Mouse (Mus musculus): ENCODE results near the gene H2al1a. TPM values are rescaled to one million over a fixed set of nuclear protein-coding genes. Genes with fewer than 3 reads are reported as not detected.
"Not testable (repeated sequence)": the region's sequence is repeated elsewhere in the genome, so short reads cannot be mapped to it uniquely, and the experiment has no call there.

The H2al1a gene
- polyA plus RNA-seq, 1 experiment from 2014 or later = not detected

DNA sequence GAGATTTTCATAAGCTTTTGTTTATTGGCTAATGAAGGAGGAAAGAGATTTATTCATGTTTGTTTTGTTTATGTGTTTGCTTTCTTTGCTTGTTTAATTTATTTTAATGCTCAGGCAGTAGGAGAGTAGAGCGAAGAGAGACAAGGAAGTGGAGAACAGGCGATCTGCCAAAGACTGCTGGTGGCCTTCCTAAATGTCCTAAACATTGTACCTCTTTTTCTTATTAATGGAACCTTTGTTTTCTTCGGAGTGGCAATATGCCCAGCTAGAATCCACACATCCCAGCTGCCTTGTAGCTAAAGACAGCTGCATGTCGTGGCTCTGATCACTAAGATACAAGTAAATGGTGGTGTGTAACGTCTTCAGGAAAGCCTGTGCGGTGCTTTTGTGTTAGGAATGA is 22.0 kb upstream of the H2al1a start:
- no peak overlapping the region for H3K4me2 ChIP-seq (ENCODE audit: low read depth, low read length)
- ATAC-seq (ENCODE audit: insufficient read depth, low FRiP score) = no peak
- no peaks in the 10 kb centered on the region for H3K4me1 ChIP-seq (ENCODE audit: control insufficient read depth, insufficient read depth, low read length)
- 62% methylated on average over 6 of the region's 6 CpGs for WGBS
- no peak overlapping the region for H3K27ac ChIP-seq (ENCODE audit: low read length)
- H3K9me3 ChIP-seq (replicated peaks; ENCODE audit: control insufficient read depth, low read length) = no peaks in the 10 kb centered on the region
- H3K36me3 ChIP-seq (ENCODE audit: control insufficient read depth, insufficient read depth, low read length) = no peaks in the 10 kb centered on the region
- no peak overlapping the region for H3K4me3 ChIP-seq (replicated peaks; ENCODE audit: low read length)
- H3K9ac ChIP-seq (ENCODE audit: low read length) = no peak overlapping the region
- H3K27me3 ChIP-seq (ENCODE audit: control insufficient read depth, insufficient read depth, low read length) = peaks cover 8% of the 10 kb centered on the region; the same call in 1 of the 2 replicates

DNA sequence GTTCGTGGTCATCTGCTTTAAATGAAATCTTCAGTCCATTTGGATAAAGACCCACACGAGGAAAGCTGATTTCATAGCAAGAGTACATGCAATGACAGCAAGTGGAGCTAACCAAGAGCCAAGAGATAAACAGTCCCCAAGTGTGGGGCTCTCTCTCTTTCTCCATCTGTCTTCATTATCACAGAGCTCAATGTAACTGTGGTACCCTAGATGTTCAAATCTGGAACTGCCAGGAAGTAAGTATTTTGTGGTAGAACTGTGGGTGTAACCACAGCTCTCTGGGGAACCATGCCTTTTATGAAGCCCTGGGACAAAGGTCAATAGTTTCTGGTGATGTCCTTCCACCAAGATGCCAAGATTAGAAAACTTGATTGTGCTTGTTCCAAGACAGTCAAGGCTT is 18.3 kb upstream of the H2al1a start:
- no peak overlapping the region for H3K4me3 ChIP-seq (replicated peaks; ENCODE audit: low read length)
- no peak overlapping the region for H3K9ac ChIP-seq (ENCODE audit: low read length)
- no peak overlapping the region for H3K27ac ChIP-seq (ENCODE audit: low read length)
- H3K4me1 ChIP-seq (ENCODE audit: control insufficient read depth, insufficient read depth, low read length) = no peaks in the 10 kb centered on the region
- H3K9me3 ChIP-seq (replicated peaks; ENCODE audit: control insufficient read depth, low read length) = no peaks in the 10 kb centered on the region
- WGBS = 52% methylated on average over 2 of the region's 2 CpGs
- H3K4me2 ChIP-seq (ENCODE audit: low read depth, low read length) = no peak overlapping the region
- 0 out of 2 replicates have a peak, but pooled peaks cover 4% of the 10 kb centered on the region for H3K27me3 ChIP-seq (ENCODE audit: control insufficient read depth, insufficient read depth, low read length)
- no peaks in the 10 kb centered on the region for H3K36me3 ChIP-seq (ENCODE audit: control insufficient read depth, insufficient read depth, low read length)
- no peak for ATAC-seq (ENCODE audit: insufficient read depth, low FRiP score)

DNA sequence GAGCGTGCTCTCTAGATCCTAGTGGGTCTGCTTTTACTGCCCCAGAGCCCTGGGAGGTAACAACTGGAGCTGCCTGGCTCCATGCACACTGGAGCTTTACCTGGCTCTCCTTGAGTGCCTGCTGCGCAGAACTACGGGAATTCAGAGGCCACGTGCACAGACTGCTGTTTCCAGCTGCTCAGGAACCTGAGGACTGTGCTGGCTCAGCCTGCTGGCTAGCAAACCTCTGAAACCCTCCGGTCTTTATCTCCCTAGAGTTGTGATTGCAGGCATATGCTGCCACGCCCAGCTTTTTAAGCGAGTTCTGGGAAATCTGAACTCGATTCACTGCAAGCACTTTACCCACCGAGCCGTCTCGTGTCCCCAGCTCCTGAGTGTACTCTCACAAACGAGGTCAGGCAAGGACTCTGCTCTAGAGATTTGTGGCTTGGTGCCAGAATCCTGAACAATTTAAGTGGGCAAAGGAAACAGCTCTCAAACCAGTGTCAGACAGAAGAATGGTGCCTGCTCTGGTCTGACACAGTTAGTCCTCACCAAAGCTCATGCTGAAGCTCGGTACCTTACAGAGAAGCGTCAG is 10.7 kb upstream of the H2al1a start:
- WGBS = 42% methylated on average over 14 of the region's 14 CpGs
- H3K4me3 ChIP-seq (replicated peaks; ENCODE audit: low read length) = no peak overlapping the region
- H3K9ac ChIP-seq (ENCODE audit: low read length) = no peak overlapping the region
- peaks cover 2% of the 10 kb centered on the region for H3K27me3 ChIP-seq (ENCODE audit: control insufficient read depth, insufficient read depth, low read length)
- H3K9me3 ChIP-seq (replicated peaks; ENCODE audit: control insufficient read depth, low read length) = no peaks in the 10 kb centered on the region
- no peak overlapping the region for H3K27ac ChIP-seq (ENCODE audit: low read length)
- H3K36me3 ChIP-seq (ENCODE audit: control insufficient read depth, insufficient read depth, low read length) = no peaks in the 10 kb centered on the region
- no peak overlapping the region for H3K4me2 ChIP-seq (ENCODE audit: low read depth, low read length)
- H3K4me1 ChIP-seq (ENCODE audit: control insufficient read depth, insufficient read depth, low read length) = no peaks in the 10 kb centered on the region
- ATAC-seq (ENCODE audit: insufficient read depth, low FRiP score) = no peak

DNA sequence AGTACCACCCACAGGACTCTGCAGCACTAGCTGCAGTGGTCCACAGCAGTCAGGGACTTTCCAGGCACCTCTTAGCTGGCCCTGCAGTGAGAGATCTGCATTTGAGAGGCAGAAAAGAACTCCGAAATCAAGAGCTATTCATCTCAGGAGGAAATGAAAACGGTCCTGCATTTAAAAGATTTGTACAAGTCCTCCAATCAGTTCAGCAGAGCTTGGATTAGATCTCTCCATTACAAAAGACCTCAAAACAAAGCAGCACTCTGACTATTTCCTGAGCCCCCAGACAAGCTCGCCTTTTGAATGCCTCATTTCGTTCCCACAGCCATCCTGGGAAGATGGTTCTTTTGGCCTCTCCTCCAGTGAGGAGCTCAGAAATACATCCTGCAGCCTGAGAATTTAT is 9.8 kb upstream of the H2al1a start:
- Histone ChIP-seq H3K27me3 (ENCODE audit: control insufficient read depth, insufficient read depth, low read length) (peaks cover 2% of the 10 kb centered on the region), H3K9ac (ENCODE audit: low read length) (no peak overlapping the region), H3K9me3 (replicated peaks; ENCODE audit: control insufficient read depth, low read length) (no peaks in the 10 kb centered on the region), H3K4me1 (ENCODE audit: control insufficient read depth, insufficient read depth, low read length) (no peaks in the 10 kb centered on the region), H3K36me3 (ENCODE audit: control insufficient read depth, insufficient read depth, low read length) (no peaks in the 10 kb centered on the region), H3K4me2 (ENCODE audit: low read depth, low read length) (no peak overlapping the region), H3K27ac (ENCODE audit: low read length) (no peak overlapping the region), H3K4me3 (replicated peaks; ENCODE audit: low read length) (no peak overlapping the region)
- ATAC-seq (ENCODE audit: insufficient read depth, low FRiP score) = no peak
- WGBS = 70% methylated on average over 4 of the region's 4 CpGs

DNA sequence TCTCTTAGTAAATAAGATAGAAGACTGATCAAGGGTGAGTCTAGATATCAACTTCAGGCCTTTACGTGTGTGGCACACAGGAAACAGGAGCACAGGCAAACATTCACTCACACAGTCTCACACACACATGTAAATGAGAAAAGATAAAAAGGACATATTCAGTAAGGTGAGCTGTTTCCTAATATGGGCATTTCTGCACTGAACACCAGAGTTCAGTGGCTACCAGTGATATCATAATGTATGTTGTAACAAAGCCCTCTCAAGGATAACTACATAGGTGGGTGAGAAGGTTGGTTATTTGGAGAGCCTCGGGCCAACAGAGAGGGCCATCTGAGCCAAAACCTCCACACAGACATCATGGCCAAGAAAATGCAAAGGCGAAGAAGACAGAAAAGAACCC is 3.1 kb downstream of the H2al1a start, which contains the start of gene H2al1b:
Gene H2al1b, plus strand, starts transcription at position 301 of the 400 bp plus-strand sequence.
- H3K27me3 ChIP-seq (ENCODE audit: control insufficient read depth, insufficient read depth, low read length); H3K4me1 ChIP-seq (ENCODE audit: control insufficient read depth, insufficient read depth, low read length); H3K4me2 ChIP-seq (ENCODE audit: low read depth, low read length); H3K9me3 ChIP-seq (replicated peaks; ENCODE audit: control insufficient read depth, low read length); H3K27ac ChIP-seq (ENCODE audit: low read length); ATAC-seq (ENCODE audit: insufficient read depth, low FRiP score); H3K4me3 ChIP-seq (replicated peaks; ENCODE audit: low read length); H3K9ac ChIP-seq (ENCODE audit: low read length); H3K36me3 ChIP-seq (ENCODE audit: control insufficient read depth, insufficient read depth, low read length): not testable (repeated sequence)
- WGBS = 81% methylated on average over 1 of the region's 3 CpGs

DNA sequence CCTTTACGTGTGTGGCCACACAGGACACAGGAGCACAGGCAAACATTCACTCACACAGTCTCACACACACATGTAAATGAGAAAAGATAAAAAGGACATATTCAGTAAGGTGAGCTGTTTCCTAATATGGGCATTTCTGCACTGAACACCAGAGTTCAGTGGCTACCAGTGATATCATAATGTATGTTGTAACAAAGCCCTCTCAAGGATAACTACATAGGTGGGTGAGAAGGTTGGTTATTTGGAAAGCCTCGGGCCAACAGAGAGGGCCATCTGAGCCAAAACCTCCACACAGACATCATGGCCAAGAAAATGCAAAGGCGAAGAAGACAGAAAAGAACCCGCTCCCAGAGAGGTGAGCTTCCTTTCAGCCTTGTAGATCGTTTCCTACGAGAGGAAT is 6.3 kb downstream of the H2al1a start, which contains the start of gene H2al1c:
Gene H2al1c, plus strand, starts transcription at position 301 of the 400 bp plus-strand sequence.
- not testable (repeated sequence) for H3K27me3 ChIP-seq (ENCODE audit: control insufficient read depth, insufficient read depth, low read length); H3K4me3 ChIP-seq (replicated peaks; ENCODE audit: low read length); H3K4me2 ChIP-seq (ENCODE audit: low read depth, low read length); H3K36me3 ChIP-seq (ENCODE audit: control insufficient read depth, insufficient read depth, low read length); H3K9me3 ChIP-seq (replicated peaks; ENCODE audit: control insufficient read depth, low read length); H3K4me1 ChIP-seq (ENCODE audit: control insufficient read depth, insufficient read depth, low read length); H3K27ac ChIP-seq (ENCODE audit: low read length); H3K9ac ChIP-seq (ENCODE audit: low read length); ATAC-seq (ENCODE audit: insufficient read depth, low FRiP score)
- WGBS = 82% methylated on average over 1 of the region's 6 CpGs

DNA sequence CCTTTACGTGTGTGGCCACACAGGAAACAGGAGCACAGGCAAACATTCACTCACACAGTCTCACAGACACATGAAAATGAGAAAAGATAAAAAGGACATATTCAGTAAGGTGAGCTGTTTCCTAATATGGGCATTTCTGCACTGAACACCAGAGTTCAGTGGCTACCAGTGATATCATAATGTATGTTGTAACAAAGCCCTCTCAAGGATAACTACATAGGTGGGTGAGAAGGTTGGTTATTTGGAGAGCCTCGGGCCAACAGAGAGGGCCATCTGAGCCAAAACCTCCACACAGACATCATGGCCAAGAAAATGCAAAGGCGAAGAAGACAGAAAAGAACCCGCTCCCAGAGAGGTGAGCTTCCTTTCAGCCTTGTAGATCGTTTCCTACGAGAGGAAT is 9.5 kb downstream of the H2al1a start, which contains the start of gene H2al1d:
Gene H2al1d, plus strand, starts transcription at position 301 of the 400 bp plus-strand sequence.
- H3K4me3 ChIP-seq (replicated peaks; ENCODE audit: low read length); ATAC-seq (ENCODE audit: insufficient read depth, low FRiP score); H3K27ac ChIP-seq (ENCODE audit: low read length); H3K4me2 ChIP-seq (ENCODE audit: low read depth, low read length); H3K9ac ChIP-seq (ENCODE audit: low read length); H3K9me3 ChIP-seq (replicated peaks; ENCODE audit: control insufficient read depth, low read length); H3K27me3 ChIP-seq (ENCODE audit: control insufficient read depth, insufficient read depth, low read length); H3K36me3 ChIP-seq (ENCODE audit: control insufficient read depth, insufficient read depth, low read length); H3K4me1 ChIP-seq (ENCODE audit: control insufficient read depth, insufficient read depth, low read length): not testable (repeated sequence)
- WGBS = no CpG with 5 or more reads among the region's 6 CpGs

DNA sequence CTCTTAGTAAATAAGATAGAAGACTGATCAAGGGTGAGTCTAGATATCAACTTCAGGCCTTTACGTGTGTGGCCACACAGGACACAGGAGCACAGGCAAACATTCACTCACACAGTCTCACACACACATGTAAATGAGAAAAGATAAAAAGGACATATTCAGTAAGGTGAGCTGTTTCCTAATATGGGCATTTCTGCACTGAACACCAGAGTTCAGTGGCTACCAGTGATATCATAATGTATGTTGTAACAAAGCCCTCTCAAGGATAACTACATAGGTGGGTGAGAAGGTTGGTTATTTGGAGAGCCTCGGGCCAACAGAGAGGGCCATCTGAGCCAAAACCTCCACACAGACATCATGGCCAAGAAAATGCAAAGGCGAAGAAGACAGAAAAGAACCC is 12.6 kb downstream of the H2al1a start, which contains the start of gene H2al1e:
Gene H2al1e, plus strand, starts transcription at position 301 of the 400 bp plus-strand sequence.
- H3K9me3 ChIP-seq (replicated peaks; ENCODE audit: control insufficient read depth, low read length); H3K9ac ChIP-seq (ENCODE audit: low read length); H3K27me3 ChIP-seq (ENCODE audit: control insufficient read depth, insufficient read depth, low read length); H3K4me3 ChIP-seq (replicated peaks; ENCODE audit: low read length); H3K27ac ChIP-seq (ENCODE audit: low read length); ATAC-seq (ENCODE audit: insufficient read depth, low FRiP score); H3K4me2 ChIP-seq (ENCODE audit: low read depth, low read length); H3K4me1 ChIP-seq (ENCODE audit: control insufficient read depth, insufficient read depth, low read length); H3K36me3 ChIP-seq (ENCODE audit: control insufficient read depth, insufficient read depth, low read length): not testable (repeated sequence)
- no CpG with 5 or more reads among the region's 3 CpGs for WGBS

DNA sequence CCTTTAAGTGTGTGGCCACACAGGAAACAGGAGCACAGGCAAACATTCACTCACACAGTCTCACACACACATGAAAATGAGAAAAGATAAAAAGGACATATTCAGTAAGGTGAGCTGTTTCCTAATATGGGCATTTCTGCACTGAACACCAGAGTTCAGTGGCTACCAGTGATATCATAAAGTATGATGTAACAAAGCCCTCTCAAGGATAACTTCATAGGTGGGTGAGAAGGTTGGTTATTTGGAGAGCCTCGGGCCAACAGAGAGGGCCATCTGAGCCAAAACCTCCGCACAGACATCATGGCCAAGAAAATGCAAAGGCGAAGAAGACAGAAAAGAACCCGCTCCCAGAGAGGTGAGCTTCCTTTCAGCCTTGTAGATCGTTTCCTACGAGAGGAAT is 15.8 kb downstream of the H2al1a start, which contains the start of gene H2al1f:
Gene H2al1f, plus strand, starts transcription at position 301 of the 400 bp plus-strand sequence.
- H3K4me1 ChIP-seq (ENCODE audit: control insufficient read depth, insufficient read depth, low read length); H3K36me3 ChIP-seq (ENCODE audit: control insufficient read depth, insufficient read depth, low read length); ATAC-seq (ENCODE audit: insufficient read depth, low FRiP score); H3K9me3 ChIP-seq (replicated peaks; ENCODE audit: control insufficient read depth, low read length); H3K4me3 ChIP-seq (replicated peaks; ENCODE audit: low read length); H3K9ac ChIP-seq (ENCODE audit: low read length); H3K4me2 ChIP-seq (ENCODE audit: low read depth, low read length); H3K27ac ChIP-seq (ENCODE audit: low read length); H3K27me3 ChIP-seq (ENCODE audit: control insufficient read depth, insufficient read depth, low read length): not testable (repeated sequence)
- no CpG with 5 or more reads among the region's 6 CpGs for whole genome bisulfite sequencing

Measured in stomach, embryonic 16.5 days (tissue).